Mouse (Mus musculus): Measurements from ENCODE around the gene Olfr353. TPM values are rescaled to one million over a fixed set of nuclear protein-coding genes. Genes with fewer than 3 reads are reported as not detected.

Olfr353 gene
- not detected in 2 replicates for polyA plus RNA-seq (2012; rRNA removed)

DNA sequence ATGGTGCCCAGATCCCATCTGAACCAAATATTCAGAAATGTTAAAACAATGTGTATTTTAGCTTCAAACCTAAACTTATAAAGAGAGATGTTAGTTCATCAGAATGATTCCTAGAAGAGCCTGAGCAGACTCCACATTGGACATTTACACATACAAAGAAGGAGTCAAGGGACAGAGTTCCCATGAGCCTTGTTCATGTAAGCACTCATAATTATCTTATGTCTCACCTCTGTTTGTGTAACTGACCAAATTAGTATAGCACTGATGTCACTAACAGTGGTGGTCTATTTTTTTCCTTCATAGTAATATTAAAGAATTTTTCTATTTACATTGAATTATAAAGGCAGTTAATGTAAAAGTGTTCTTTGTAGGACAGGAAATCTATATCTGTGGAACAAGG, at the start of gene Olfr353:
Gene Olfr353, minus strand, starts transcription at position 101 of the 400 bp plus-strand sequence.
- TF ChIP-seq CTCF (IDR thresholded peaks at IDR 0.05; ENCODE audit: insufficient read depth, low read length) (no peak), POLR2A (IDR thresholded peaks at IDR 0.05; ENCODE audit: borderline replicate concordance, extremely low read depth, low read depth, low read length) (no peak)
- Histone ChIP-seq H3K4me3 (replicated peaks; ENCODE audit: extremely low read depth, low read depth, low read length) (no peak within 1 kb of the TSS), H3K4me1 (ENCODE audit: control insufficient read depth, insufficient read depth, low read length) (no peaks in the 10 kb centered on the region)
- no peak for DNase-seq

DNA sequence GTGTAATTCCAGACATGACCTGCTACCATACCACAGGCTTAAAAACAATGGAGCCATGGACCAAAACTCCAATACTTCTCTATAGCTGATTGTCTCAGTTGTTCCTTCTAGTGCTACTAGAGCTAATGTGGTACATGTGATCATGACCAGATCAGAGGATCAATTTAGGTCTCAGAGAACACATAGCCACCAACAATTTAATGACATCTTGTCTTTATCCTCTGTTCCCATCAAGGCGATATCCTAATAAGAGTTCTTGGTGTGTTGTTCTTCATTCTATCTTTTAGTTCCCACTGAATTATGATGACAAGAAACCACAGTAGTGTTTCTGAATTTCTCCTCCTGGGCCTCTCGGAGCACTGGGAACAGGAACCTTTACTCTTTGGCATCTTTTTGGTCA, 44.1 kb upstream of the Olfr353 start, which contains the start of gene Olfr356:
Gene Olfr356, plus strand, starts transcription at position 301 of the 400 bp plus-strand sequence.
- TF ChIP-seq POLR2A (IDR thresholded peaks at IDR 0.05; ENCODE audit: borderline replicate concordance, extremely low read depth, low read depth, low read length) (no peak), CTCF (IDR thresholded peaks at IDR 0.05; ENCODE audit: insufficient read depth, low read length) (no peak)
- H3K4me3 ChIP-seq (replicated peaks; ENCODE audit: extremely low read depth, low read depth, low read length) = no peak within 1 kb of the TSS
- H3K4me1 ChIP-seq (ENCODE audit: control insufficient read depth, insufficient read depth, low read length) = no peaks in the 10 kb centered on the region
- DNase-seq = no peak
- 85% methylated on average over 2 of the region's 2 CpGs for WGBS

DNA sequence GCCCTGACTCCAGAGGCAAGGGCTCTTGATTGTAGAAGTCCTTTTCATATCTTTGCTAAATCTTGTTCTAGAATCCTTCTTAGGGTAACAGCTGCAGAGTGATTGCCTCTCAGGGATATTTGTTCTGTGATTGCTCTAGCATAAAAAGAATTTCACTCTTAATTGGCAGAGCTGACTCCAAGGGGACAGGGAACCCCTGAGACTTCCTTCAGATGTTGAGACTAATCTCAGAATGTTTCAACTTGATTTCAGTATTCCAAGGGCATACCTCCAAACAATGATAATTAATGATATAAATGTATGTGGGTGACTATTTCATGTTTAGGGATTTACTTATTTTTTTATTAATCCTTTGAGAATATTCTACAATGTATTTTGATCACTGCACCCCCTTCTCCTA, 36.1 kb upstream of the Olfr353 start, which contains the start of gene Olfr355:
Gene Olfr355, minus strand, starts transcription at position 101 of the 400 bp plus-strand sequence.
- H3K4me3 ChIP-seq (replicated peaks; ENCODE audit: extremely low read depth, low read depth, low read length) = no peak within 1 kb of the TSS
- DNase-seq = no peak
- H3K4me1 ChIP-seq (ENCODE audit: control insufficient read depth, insufficient read depth, low read length) = no peaks in the 10 kb centered on the region
- TF ChIP-seq CTCF (IDR thresholded peaks at IDR 0.05; ENCODE audit: insufficient read depth, low read length) (no peak), POLR2A (IDR thresholded peaks at IDR 0.05; ENCODE audit: borderline replicate concordance, extremely low read depth, low read depth, low read length) (no peak)

DNA sequence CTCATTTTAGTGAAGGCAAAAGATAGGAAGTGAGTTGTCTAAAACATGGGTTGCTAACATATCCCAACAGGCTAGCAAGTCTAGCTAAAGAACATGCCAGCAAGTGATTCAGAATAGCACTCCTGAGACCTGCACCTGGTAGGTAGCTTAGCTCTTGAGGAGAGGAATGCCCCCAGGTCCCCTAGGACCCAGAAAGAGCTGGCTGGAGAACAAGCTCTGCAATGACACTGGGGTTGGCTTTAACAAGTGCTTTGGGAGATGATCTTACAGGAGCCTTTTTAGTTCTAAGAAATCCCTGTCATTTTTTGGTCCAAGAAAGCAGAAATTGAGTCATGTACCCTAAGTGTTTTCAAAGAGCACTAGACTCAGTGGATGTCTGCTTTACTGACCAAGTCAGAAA, 12.6 kb upstream of the Olfr353 start, which contains the start of gene Olfr354:
Gene Olfr354, plus strand, starts transcription at position 301 of the 400 bp plus-strand sequence.
- Histone ChIP-seq H3K4me3 (replicated peaks; ENCODE audit: extremely low read depth, low read depth, low read length) (no peak within 1 kb of the TSS), H3K4me1 (ENCODE audit: control insufficient read depth, insufficient read depth, low read length) (no peaks in the 10 kb centered on the region)
- no peak for DNase-seq
- TF ChIP-seq CTCF (IDR thresholded peaks at IDR 0.05; ENCODE audit: insufficient read depth, low read length) (no peak), POLR2A (IDR thresholded peaks at IDR 0.05; ENCODE audit: borderline replicate concordance, extremely low read depth, low read depth, low read length) (no peak)

DNA sequence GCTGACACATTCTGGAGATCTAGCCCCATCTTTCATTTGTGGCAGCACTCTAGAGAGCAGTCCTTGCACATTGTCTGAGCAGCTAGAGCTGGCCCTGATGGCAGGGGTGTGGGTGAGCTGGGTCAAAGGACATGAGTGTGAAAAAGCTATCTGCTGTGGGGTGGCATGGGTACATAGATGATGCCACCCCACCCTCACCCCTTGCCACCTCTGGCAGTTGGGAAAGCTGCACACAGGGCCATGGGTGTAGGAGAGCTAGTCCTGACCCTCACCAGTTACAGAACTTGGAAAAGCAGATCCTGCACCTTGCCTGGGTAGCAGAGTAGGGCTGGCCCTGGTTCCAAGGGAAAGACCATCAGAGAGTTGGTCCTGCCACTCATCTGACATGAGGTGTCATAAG, 4.4 kb upstream of the Olfr353 start:
- Histone ChIP-seq H3K4me3 (replicated peaks; ENCODE audit: extremely low read depth, low read depth, low read length) (no peak overlapping the region), H3K4me1 (ENCODE audit: control insufficient read depth, insufficient read depth, low read length) (no peaks in the 10 kb centered on the region)
- TF ChIP-seq CTCF (IDR thresholded peaks at IDR 0.05; ENCODE audit: insufficient read depth, low read length) (no peak), POLR2A (IDR thresholded peaks at IDR 0.05; ENCODE audit: borderline replicate concordance, extremely low read depth, low read depth, low read length) (no peak)
- no peak for DNase-seq

DNA sequence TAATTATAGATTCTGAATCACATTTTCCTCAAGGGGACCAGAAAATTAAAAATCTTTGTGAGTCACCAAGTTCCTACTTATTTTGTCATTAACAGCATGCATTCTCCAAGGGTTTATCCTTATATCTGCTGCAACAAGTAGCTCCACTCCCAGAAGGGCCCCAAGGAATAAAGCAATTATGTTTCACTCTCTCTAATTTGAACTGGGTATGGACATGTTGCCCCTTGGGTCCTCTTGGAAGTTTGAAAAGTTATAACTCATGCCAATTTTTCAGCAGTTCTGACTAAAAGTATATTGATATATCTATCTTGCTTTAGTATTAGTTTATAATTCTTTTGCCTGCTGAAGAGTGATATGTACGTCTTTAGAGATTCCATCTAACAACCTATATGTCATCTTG, 24.6 kb downstream of the Olfr353 start, which contains the start of gene Olfr352:
Gene Olfr352, plus strand, starts transcription at position 301 of the 400 bp plus-strand sequence.
- H3K4me1 ChIP-seq (ENCODE audit: control insufficient read depth, insufficient read depth, low read length) = no peaks in the 10 kb centered on the region
- 71% methylated on average over 1 of the region's 1 CpGs for WGBS
- TF ChIP-seq CTCF (IDR thresholded peaks at IDR 0.05; ENCODE audit: insufficient read depth, low read length) (no peak), POLR2A (IDR thresholded peaks at IDR 0.05; ENCODE audit: borderline replicate concordance, extremely low read depth, low read depth, low read length) (no peak)
- no peak for DNase-seq
- no peak within 1 kb of the TSS for H3K4me3 ChIP-seq (replicated peaks; ENCODE audit: extremely low read depth, low read depth, low read length)

DNA sequence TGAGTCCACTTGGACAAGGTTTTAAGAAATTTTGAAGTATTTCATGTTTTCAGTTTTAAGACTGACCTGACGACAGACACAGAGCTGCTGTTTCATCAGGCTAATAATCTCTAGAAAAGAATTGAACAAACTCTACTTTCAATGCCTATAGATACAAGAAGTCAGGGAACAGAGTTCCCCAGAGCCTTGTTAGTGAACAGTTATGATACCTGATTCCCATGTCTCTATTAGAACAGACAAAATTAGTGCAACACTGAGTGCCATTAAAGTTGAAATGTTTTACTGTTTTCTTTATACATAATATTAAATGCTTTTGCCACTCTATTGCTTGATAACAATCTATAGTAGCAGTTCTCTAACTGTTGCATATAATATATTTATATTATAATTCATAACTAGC, 30.2 kb downstream of the Olfr353 start, which contains the start of gene Olfr351:
Gene Olfr351, minus strand, starts transcription at position 101 of the 400 bp plus-strand sequence.
- H3K4me3 ChIP-seq (replicated peaks; ENCODE audit: extremely low read depth, low read depth, low read length) = no peak within 1 kb of the TSS
- 78% methylated on average over 1 of the region's 1 CpGs for WGBS
- no peak for DNase-seq
- no peaks in the 10 kb centered on the region for H3K4me1 ChIP-seq (ENCODE audit: control insufficient read depth, insufficient read depth, low read length)
- TF ChIP-seq POLR2A (IDR thresholded peaks at IDR 0.05; ENCODE audit: borderline replicate concordance, extremely low read depth, low read depth, low read length) (no peak), CTCF (IDR thresholded peaks at IDR 0.05; ENCODE audit: insufficient read depth, low read length) (no peak)

DNA sequence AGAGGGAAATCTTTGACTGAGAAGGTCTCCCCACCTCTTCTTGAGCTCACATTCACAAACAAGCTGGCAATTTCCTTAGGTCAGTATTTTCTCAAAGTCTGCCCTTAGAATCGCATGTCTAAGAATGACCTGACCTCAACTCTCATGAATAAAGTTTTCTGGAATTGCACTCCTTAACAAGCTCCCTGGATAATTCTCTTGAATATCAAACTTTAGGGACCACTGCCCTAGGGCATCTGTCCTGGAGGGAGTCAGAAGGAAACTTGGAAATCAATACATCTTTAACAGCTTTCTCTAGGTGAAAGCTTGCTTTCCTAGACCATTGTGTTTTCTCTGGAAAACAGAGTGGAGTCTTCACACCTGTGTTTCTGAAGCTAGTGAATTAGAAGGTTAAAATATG, 46.7 kb downstream of the Olfr353 start, which contains the start of gene Olfr350:
Gene Olfr350, plus strand, starts transcription at position 301 of the 400 bp plus-strand sequence.
- Histone ChIP-seq H3K4me3 (replicated peaks; ENCODE audit: extremely low read depth, low read depth, low read length) (no peak within 1 kb of the TSS), H3K4me1 (ENCODE audit: control insufficient read depth, insufficient read depth, low read length) (no peaks in the 10 kb centered on the region)
- WGBS = 72% methylated on average over 1 of the region's 1 CpGs
- TF ChIP-seq CTCF (IDR thresholded peaks at IDR 0.05; ENCODE audit: insufficient read depth, low read length) (no peak), POLR2A (IDR thresholded peaks at IDR 0.05; ENCODE audit: borderline replicate concordance, extremely low read depth, low read depth, low read length) (no peak)
- DNase-seq = no peak

Other genes starting within 250 kb of the Olfr353 start
- gene Olfr346, start 207.1 kb downstream of the Olfr353 start, polyA plus RNA-seq (2012; rRNA removed) = not detected in 2 replicates
- not detected in 2 replicates for gene Olfr347, start 161.0 kb downstream of the Olfr353 start, polyA plus RNA-seq (2012; rRNA removed)
- gene Olfr348, start 108.7 kb downstream of the Olfr353 start, polyA plus RNA-seq (2012; rRNA removed) = not detected in 2 replicates
- not detected in 2 replicates for gene Olfr50, start 102.4 kb downstream of the Olfr353 start, polyA plus RNA-seq (2012; rRNA removed)
- not detected in 2 replicates for gene Olfr3, start 75.9 kb downstream of the Olfr353 start, polyA plus RNA-seq (2012; rRNA removed)
- not detected in 2 replicates for gene Olfr350, start 46.6 kb downstream of the Olfr353 start, polyA plus RNA-seq (2012; rRNA removed)
- gene Olfr351, start 30.3 kb downstream of the Olfr353 start, polyA plus RNA-seq (2012; rRNA removed) = not detected in 2 replicates
- gene Olfr352, start 24.5 kb downstream of the Olfr353 start, polyA plus RNA-seq (2012; rRNA removed) = not detected in 2 replicates
- gene Olfr354, start 12.7 kb upstream of the Olfr353 start, polyA plus RNA-seq (2012; rRNA removed) = not detected in 2 replicates
- not detected in 2 replicates for gene Olfr355, start 36.0 kb upstream of the Olfr353 start, polyA plus RNA-seq (2012; rRNA removed)
- gene Olfr356, start 44.2 kb upstream of the Olfr353 start, polyA plus RNA-seq (2012; rRNA removed) = not detected in 2 replicates
- not detected in 2 replicates for gene Olfr357, start 100.9 kb upstream of the Olfr353 start, polyA plus RNA-seq (2012; rRNA removed)
- gene Olfr358, start 116.4 kb upstream of the Olfr353 start, polyA plus RNA-seq (2012; rRNA removed) = not detected in 2 replicates
- gene Olfr360, start 172.8 kb upstream of the Olfr353 start, polyA plus RNA-seq (2012; rRNA removed) = not detected in 2 replicates
- not detected in 2 replicates for gene Olfr361, start 196.4 kb upstream of the Olfr353 start, polyA plus RNA-seq (2012; rRNA removed)
- not detected in 2 replicates for gene Olfr362, start 225.0 kb upstream of the Olfr353 start, polyA plus RNA-seq (2012; rRNA removed)
- not detected in 2 replicates for gene Olfr364-ps1, start 246.4 kb upstream of the Olfr353 start, polyA plus RNA-seq (2012; rRNA removed)